Comparison of ENCODE assay signal across 8 mouse cellular contexts in the genomic region with DNA sequence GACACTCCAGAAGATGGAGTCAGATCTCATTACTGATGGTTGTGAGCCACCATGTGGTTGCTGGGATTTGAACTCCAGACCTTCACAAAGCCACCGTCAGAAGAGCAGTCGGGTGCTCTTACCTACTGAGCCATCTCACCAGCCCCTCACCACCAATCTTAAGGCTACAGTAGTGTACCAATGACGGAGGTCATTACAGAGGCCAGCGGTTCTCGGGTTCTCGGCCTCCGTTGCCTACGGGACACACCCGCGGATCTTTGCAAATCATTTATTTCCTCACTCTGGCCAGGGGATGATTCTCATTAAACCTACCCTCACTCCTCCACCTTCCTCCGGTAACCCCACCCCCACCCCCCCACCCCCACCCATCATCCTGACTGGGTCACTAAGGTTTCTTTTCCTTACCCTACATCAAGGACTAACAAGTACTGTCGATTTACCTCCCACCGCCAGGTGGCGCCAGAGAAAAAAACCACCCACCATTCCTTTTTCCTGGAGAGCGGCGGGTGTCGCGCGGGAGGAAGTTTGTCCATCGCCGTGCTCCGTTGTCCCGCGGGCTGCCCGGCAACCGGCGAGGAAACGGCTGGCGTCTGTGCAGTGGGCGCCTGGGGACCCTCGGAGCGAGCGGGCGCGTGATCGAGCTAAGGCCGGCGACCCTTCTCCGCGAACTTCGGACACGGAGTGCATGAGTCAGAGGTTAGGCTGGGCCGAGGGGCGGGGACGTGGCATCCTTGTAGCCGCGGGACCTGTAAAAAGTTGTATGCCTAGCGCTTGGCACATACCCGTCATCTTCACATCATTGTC. TPM values are rescaled to one million over a fixed set of nuclear protein-coding genes. Genes with fewer than 3 reads are reported as not detected.
A peak's percentile ranks its signal among the peaks of the same experiment; 100 is the strongest.
DNase-seq lines count a peak whose midpoint lies in the region; ATAC-seq and TF ChIP-seq lines count a peak whose summit lies in the region.

Tchp (plus strand) TSS at position 496 of the 804 bp plus-strand sequence.

- peak; percentile 80 for TF ChIP-seq CTCF in gastrocnemius, adult 2 months (IDR thresholded peaks at IDR 0.05)
- TF ChIP-seq CTCF in hindbrain, postnatal 0 days (IDR thresholded peaks at IDR 0.05; ENCODE audit: low read depth) = peak; percentile 88
- peak; percentile 78 for TF ChIP-seq CTCF in left cerebral cortex, adult 2 months (IDR thresholded peaks at IDR 0.05)

- H3K27me3 ChIP-seq in hindbrain, postnatal 0 days (ENCODE audit: insufficient read depth, low read length) = no peaks in the 10 kb centered on the region

- H3K9ac ChIP-seq in hindbrain, postnatal 0 days (replicated peaks; ENCODE audit: low read length) = peak within 1 kb of the TSS; percentile 61

- intact Hi-C loops in gastrocnemius, adult 2 months (cut with DNase I) = loop anchor here (2.0 kb wide), 1 partner anchor 67 kb away; the partner anchor contains the start of genes Ankrd13a and Git2
- intact Hi-C loops in left cerebral cortex, adult 2 months (cut with DNase I) = loop anchor here (1.0 kb wide), 1 partner anchor 66 kb away; no protein-coding TSS in a partner anchor

- H3K27ac ChIP-seq in gastrocnemius, adult 2 months = peak within 1 kb of the TSS; percentile 87
- no peak within 1 kb of the TSS for H3K27ac ChIP-seq in hindbrain, postnatal 0 days
- H3K27ac ChIP-seq in left cerebral cortex, adult 2 months = 0 out of 2 replicates have a peak within 1 kb of the TSS, but pooled peaks have one; percentile 50

- WGBS in hindbrain, postnatal 0 days = 3% methylated on average over 49 of the region's 49 CpGs

- peaks cover 7% of the 10 kb centered on the region; the same call in 1 of the 2 replicates for H3K4me1 ChIP-seq in hindbrain, postnatal 0 days (ENCODE audit: insufficient read depth, low read length)

- H3K4me2 ChIP-seq in hindbrain, postnatal 0 days (ENCODE audit: low read depth, low read length) = peak within 1 kb of the TSS; percentile 83

- H3K9me3 ChIP-seq in hindbrain, postnatal 0 days (ENCODE audit: low read length) = no peaks in the 10 kb centered on the region

- peak within 1 kb of the TSS; percentile 80 for H3K4me3 ChIP-seq in gastrocnemius, adult 2 months
- H3K4me3 ChIP-seq in hindbrain, postnatal 0 days (ENCODE audit: low read length) = peak within 1 kb of the TSS; percentile 77
- peak within 1 kb of the TSS; percentile 76 for H3K4me3 ChIP-seq in left cerebral cortex, adult 2 months

- peaks cover 12% of the 10 kb centered on the region; the same call in 1 of the 2 replicates for H3K36me3 ChIP-seq in hindbrain, postnatal 0 days (ENCODE audit: insufficient read depth, low read length)

- ATAC-seq in hindbrain, postnatal 0 days = peak; percentile 87
- peak; percentile 90 for ATAC-seq in megakaryocyte, adult 5-6 weeks (ENCODE audit: poor library complexity, severe bottlenecking)

- peak; percentile 89 for DNase-seq in WW6 (ENCODE audit: low read depth, low spot score)
- DNase-seq in cerebellum, postnatal 4 days (ENCODE audit: low spot score in 2 of 2) = peak; percentile 97 to 98
- peak; percentile 96 for DNase-seq in gastrocnemius, adult 2 months
- peak; percentile 97 for DNase-seq in hindbrain, postnatal 0 days (ENCODE audit: low spot score)
- peak; percentile 94 to 97 for DNase-seq in left cerebral cortex, adult 2 months (ENCODE audit: extremely low spot score in 1 of 2, low spot score in 2 of 2)
- DNase-seq in right cerebral cortex, adult 2 months (ENCODE audit: low spot score in 2 of 2) = peak; percentile 95 to 97
- peak; percentile 94 for DNase-seq in urinary bladder, postnatal 14 days (ENCODE audit: low spot score)

RNA-seq across cellular contexts. Expression of gene Tchp, which starts in this region (rescaled TPM):
- 1 to 10 TPM; 3.6 to 3.8 TPM for total RNA-seq in gastrocnemius, adult 2 months (2021)
- total RNA-seq in hindbrain, postnatal 0 days (2014; rRNA removed) = 9.0 and 12.7 TPM in 2 replicates
- polyA plus RNA-seq in hindbrain, postnatal 0 days (2015; fragmentation: Nextera tagmentation; extraction: Ambion mirVana) = 14.4 and 15.6 TPM in 2 replicates
- total RNA-seq in left cerebral cortex, adult 2 months (2021) = 10 to 100 TPM; 13.9 to 15.6 TPM
- 2.6 and 3.0 TPM in 2 replicates for total RNA-seq in megakaryocyte, adult 5-6 weeks (2015)
- total RNA-seq in megakaryocyte, adult 5-6 weeks (2017) = 6.9 and 7.6 TPM in 2 replicates
